Mouse (Mus musculus): ENCODE measurements around the gene Cacna2d2. TPM values are rescaled to one million over a fixed set of nuclear protein-coding genes. Genes with fewer than 3 reads are reported as not detected.

Gene Cacna2d2
- polyA plus RNA-seq, 1 experiment = 0.01 TPM

- H3ac ChIP-seq (ENCODE audit: control insufficient read depth, insufficient read length, low read depth) = no peak overlapping the region
- no peaks in the 10 kb centered on the region for H3K79me2 ChIP-seq (ENCODE audit: control insufficient read depth, insufficient read depth)
- H3K27me3 ChIP-seq (ENCODE audit: control insufficient read depth, insufficient read depth, insufficient read length) = peaks cover 70% of the 10 kb centered on the region
- TF ChIP-seq MYOD1 (IDR thresholded peaks at IDR 0.05; ENCODE audit: control insufficient read depth, insufficient read length, low read depth) = no peak
- TF ChIP-seq FOSL1 (IDR thresholded peaks at IDR 0.05; ENCODE audit: insufficient read depth, low read length, poor library complexity, severe bottlenecking) = no peak
- TF ChIP-seq CTCF (IDR thresholded peaks at IDR 0.05; ENCODE audit: control insufficient read depth, insufficient read depth, insufficient read length) = no peak
- TF ChIP-seq MAX (IDR thresholded peaks at IDR 0.05) = no peak
- no peak for TF ChIP-seq CEBPB (IDR thresholded peaks at IDR 0.05; ENCODE audit: low read depth)
- TF ChIP-seq MYOG (IDR thresholded peaks at IDR 0.05; ENCODE audit: control insufficient read depth, extremely low read depth, insufficient read length) = no peak
- TF ChIP-seq USF1 (IDR thresholded peaks at IDR 0.05; ENCODE audit: low read depth) = no peak
- H3K36me3 ChIP-seq (ENCODE audit: control insufficient read depth, insufficient read depth) = no peaks in the 10 kb centered on the region
- no peaks in the 10 kb centered on the region for H3K79me3 ChIP-seq (ENCODE audit: low read depth)
- no peak overlapping the region for H3K4me3 ChIP-seq (ENCODE audit: insufficient read depth, poor library complexity, severe bottlenecking)
These were observed 24.0 kb upstream of the Cacna2d2 start for GRCm38 (mm10) chr9:107375451-107375850.

DNA sequence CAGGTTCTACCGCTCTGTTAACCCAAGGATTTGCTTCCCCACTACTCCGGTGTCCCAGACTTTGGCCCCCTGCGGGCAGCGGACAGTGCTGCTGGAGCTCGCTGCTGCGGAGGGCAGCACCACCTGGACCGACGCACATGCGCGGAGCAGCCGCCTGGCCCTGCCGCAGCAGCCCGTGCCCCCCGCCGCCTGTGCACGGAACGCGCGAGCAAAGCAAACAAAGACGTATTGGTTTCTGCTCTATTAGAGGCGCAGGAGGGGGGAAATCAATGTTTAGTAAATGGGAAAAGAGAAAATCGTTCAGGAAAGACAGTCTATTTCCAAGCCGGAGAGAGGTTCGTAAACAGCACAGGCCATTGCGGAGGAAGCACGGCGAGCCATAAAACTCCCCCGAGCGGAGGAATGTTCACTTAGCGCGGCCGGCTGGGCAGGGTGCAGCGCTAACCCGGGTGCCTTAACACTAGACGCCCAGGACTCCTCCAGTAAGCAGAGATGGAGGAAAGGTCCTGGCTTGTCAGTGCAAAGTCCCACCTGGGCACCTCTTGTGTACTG is 21.4 kb upstream of the Cacna2d2 start:
- Histone ChIP-seq H3K79me2 (ENCODE audit: control insufficient read depth, insufficient read depth) (no peaks in the 10 kb centered on the region), H3K36me3 (ENCODE audit: control insufficient read depth, insufficient read depth) (no peaks in the 10 kb centered on the region), H3K4me3 (ENCODE audit: insufficient read depth, poor library complexity, severe bottlenecking) (no peak overlapping the region), H3K79me3 (ENCODE audit: low read depth) (no peaks in the 10 kb centered on the region), H3ac (ENCODE audit: control insufficient read depth, insufficient read length, low read depth) (no peak overlapping the region), H3K27me3 (ENCODE audit: control insufficient read depth, insufficient read depth, insufficient read length) (peaks cover 54% of the 10 kb centered on the region)
- TF ChIP-seq MYOD1 (IDR thresholded peaks at IDR 0.05; ENCODE audit: control insufficient read depth, insufficient read length, low read depth) (no peak), MYOG (IDR thresholded peaks at IDR 0.05; ENCODE audit: control insufficient read depth, extremely low read depth, insufficient read length) (no peak), CEBPB (IDR thresholded peaks at IDR 0.05; ENCODE audit: low read depth) (no peak), CTCF (IDR thresholded peaks at IDR 0.05; ENCODE audit: control insufficient read depth, insufficient read depth, insufficient read length) (no peak), MAX (IDR thresholded peaks at IDR 0.05) (no peak), FOSL1 (IDR thresholded peaks at IDR 0.05; ENCODE audit: insufficient read depth, low read length, poor library complexity, severe bottlenecking) (no peak), USF1 (IDR thresholded peaks at IDR 0.05; ENCODE audit: low read depth) (no peak)

DNA sequence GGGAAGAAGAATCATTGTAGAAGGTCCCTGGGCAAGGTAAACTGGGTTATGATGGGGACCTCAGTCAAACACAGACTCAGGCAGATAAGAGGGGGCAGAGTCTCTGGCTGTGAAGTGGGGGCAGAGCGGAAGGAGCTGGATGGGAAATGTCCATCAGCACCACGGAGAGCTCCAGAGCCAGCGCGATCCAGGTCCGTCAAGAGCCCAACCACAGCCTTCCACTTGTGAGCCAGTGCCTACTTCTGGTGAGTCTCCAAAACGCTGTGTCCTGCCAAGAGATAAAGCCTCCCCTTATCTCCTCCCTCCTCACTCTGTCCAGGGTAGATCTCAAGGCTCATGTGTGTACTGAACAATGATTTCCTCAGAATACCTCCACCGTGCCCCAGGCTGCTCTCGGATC is 17.7 kb upstream of the Cacna2d2 start:
- Histone ChIP-seq H3K36me3 (ENCODE audit: control insufficient read depth, insufficient read depth) (no peaks in the 10 kb centered on the region), H3ac (ENCODE audit: control insufficient read depth, insufficient read length, low read depth) (no peak overlapping the region), H3K79me3 (ENCODE audit: low read depth) (no peaks in the 10 kb centered on the region), H3K27me3 (ENCODE audit: control insufficient read depth, insufficient read depth, insufficient read length) (peaks cover 41% of the 10 kb centered on the region), H3K4me3 (ENCODE audit: insufficient read depth, poor library complexity, severe bottlenecking) (no peak overlapping the region), H3K79me2 (ENCODE audit: control insufficient read depth, insufficient read depth) (no peaks in the 10 kb centered on the region)
- TF ChIP-seq FOSL1 (IDR thresholded peaks at IDR 0.05; ENCODE audit: insufficient read depth, low read length, poor library complexity, severe bottlenecking) (no peak), CEBPB (IDR thresholded peaks at IDR 0.05; ENCODE audit: low read depth) (no peak), MAX (IDR thresholded peaks at IDR 0.05) (no peak), MYOD1 (IDR thresholded peaks at IDR 0.05; ENCODE audit: control insufficient read depth, insufficient read length, low read depth) (no peak)

DNA sequence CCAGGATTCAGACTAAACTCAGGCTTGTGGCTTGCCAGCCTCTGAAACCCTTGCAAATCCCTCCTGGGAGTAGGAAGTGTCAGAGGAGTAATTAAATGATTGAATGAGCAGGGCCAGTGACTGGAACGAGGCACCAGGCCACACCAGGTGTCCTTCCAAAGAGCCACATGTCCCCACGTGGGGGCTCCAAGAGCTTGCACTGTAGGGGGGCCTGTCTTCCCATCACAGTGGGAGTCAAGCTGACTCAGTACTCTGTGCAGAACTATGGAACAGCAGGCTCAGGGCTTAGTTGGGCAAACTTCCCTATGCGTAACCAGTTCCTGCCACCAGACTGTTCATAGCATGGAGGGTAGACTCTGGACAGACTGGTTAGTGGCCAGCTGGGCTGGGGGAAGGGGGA is 15.0 kb upstream of the Cacna2d2 start:
- H3K27me3 ChIP-seq (ENCODE audit: control insufficient read depth, insufficient read depth, insufficient read length) = peaks cover 36% of the 10 kb centered on the region
- TF ChIP-seq CTCF (IDR thresholded peaks at IDR 0.05; ENCODE audit: control insufficient read depth, insufficient read depth, insufficient read length) = no peak
- TF ChIP-seq FOSL1 (IDR thresholded peaks at IDR 0.05; ENCODE audit: insufficient read depth, low read length, poor library complexity, severe bottlenecking) = no peak
- TF ChIP-seq CEBPB (IDR thresholded peaks at IDR 0.05; ENCODE audit: low read depth) = no peak
- no peak for TF ChIP-seq MYOD1 (IDR thresholded peaks at IDR 0.05; ENCODE audit: control insufficient read depth, insufficient read length, low read depth)
- no peak for TF ChIP-seq MYOG (IDR thresholded peaks at IDR 0.05; ENCODE audit: control insufficient read depth, extremely low read depth, insufficient read length)
- no peak for TF ChIP-seq USF1 (IDR thresholded peaks at IDR 0.05; ENCODE audit: low read depth)
- no peak for TF ChIP-seq MAX (IDR thresholded peaks at IDR 0.05)
- H3K79me3 ChIP-seq (ENCODE audit: low read depth) = no peaks in the 10 kb centered on the region
- no peaks in the 10 kb centered on the region for H3K36me3 ChIP-seq (ENCODE audit: control insufficient read depth, insufficient read depth)
- H3K4me3 ChIP-seq (ENCODE audit: insufficient read depth, poor library complexity, severe bottlenecking) = no peak overlapping the region
- H3K79me2 ChIP-seq (ENCODE audit: control insufficient read depth, insufficient read depth) = no peaks in the 10 kb centered on the region
- no peak overlapping the region for H3ac ChIP-seq (ENCODE audit: control insufficient read depth, insufficient read length, low read depth)

DNA sequence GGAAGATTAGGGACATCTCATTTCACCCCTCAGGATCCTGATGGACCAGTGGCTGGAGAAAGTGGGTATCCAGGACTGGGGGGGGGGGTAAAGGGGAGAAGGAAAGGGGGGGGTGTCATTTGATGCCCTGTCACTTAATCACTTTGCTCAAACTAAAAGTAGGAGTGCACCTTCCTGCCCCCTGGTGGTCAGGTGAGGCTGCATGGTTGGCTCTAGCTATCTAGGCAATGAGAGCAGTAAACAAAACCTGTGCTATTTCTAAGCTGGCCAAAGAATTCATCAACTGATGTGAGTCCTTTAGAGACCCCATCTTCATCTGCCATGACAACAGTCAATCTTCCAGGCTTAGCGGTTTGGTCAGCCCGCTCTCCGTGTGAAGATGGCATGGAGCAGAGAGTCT is 12.7 kb upstream of the Cacna2d2 start:
- H3K79me2 ChIP-seq (ENCODE audit: control insufficient read depth, insufficient read depth) = no peaks in the 10 kb centered on the region
- H3ac ChIP-seq (ENCODE audit: control insufficient read depth, insufficient read length, low read depth) = no peak overlapping the region
- peaks cover 48% of the 10 kb centered on the region for H3K27me3 ChIP-seq (ENCODE audit: control insufficient read depth, insufficient read depth, insufficient read length)
- no peaks in the 10 kb centered on the region for H3K79me3 ChIP-seq (ENCODE audit: low read depth)
- H3K4me3 ChIP-seq (ENCODE audit: insufficient read depth, poor library complexity, severe bottlenecking) = no peak overlapping the region
- H3K36me3 ChIP-seq (ENCODE audit: control insufficient read depth, insufficient read depth) = no peaks in the 10 kb centered on the region
- TF ChIP-seq CTCF (IDR thresholded peaks at IDR 0.05; ENCODE audit: control insufficient read depth, insufficient read depth, insufficient read length) = no peak
- TF ChIP-seq MYOG (IDR thresholded peaks at IDR 0.05; ENCODE audit: control insufficient read depth, extremely low read depth, insufficient read length) = no peak
- no peak for TF ChIP-seq FOSL1 (IDR thresholded peaks at IDR 0.05; ENCODE audit: insufficient read depth, low read length, poor library complexity, severe bottlenecking)

- Histone ChIP-seq H3K36me3 (ENCODE audit: control insufficient read depth, insufficient read depth) (no peaks in the 10 kb centered on the region), H3K27me3 (ENCODE audit: control insufficient read depth, insufficient read depth, insufficient read length) (peaks cover 52% of the 10 kb centered on the region)
These were observed 11.7 kb upstream of the Cacna2d2 start for GRCm38 (mm10) chr9:107387708-107388107.

More at GRCm38 (mm10) chr9:107387708-107388107, 11.7 kb upstream of the Cacna2d2 start:
- H3K79me2 ChIP-seq (ENCODE audit: control insufficient read depth, insufficient read depth) = no peaks in the 10 kb centered on the region
- H3K4me3 ChIP-seq (ENCODE audit: insufficient read depth, poor library complexity, severe bottlenecking) = no peak overlapping the region
- H3K79me3 ChIP-seq (ENCODE audit: low read depth) = no peaks in the 10 kb centered on the region
- H3ac ChIP-seq (ENCODE audit: control insufficient read depth, insufficient read length, low read depth) = no peak overlapping the region
- no peak for TF ChIP-seq MYOD1 (IDR thresholded peaks at IDR 0.05; ENCODE audit: control insufficient read depth, insufficient read length, low read depth)
- TF ChIP-seq CTCF (IDR thresholded peaks at IDR 0.05; ENCODE audit: control insufficient read depth, insufficient read depth, insufficient read length) = no peak
- TF ChIP-seq CEBPB (IDR thresholded peaks at IDR 0.05; ENCODE audit: low read depth) = no peak
- no peak for TF ChIP-seq MYOG (IDR thresholded peaks at IDR 0.05; ENCODE audit: control insufficient read depth, extremely low read depth, insufficient read length)
- no peak for TF ChIP-seq USF1 (IDR thresholded peaks at IDR 0.05; ENCODE audit: low read depth)
